Mouse (Mus musculus) midbrain, embryonic 12.5 days (tissue): ENCODE measurements around the gene 4930502E18Rik. TPM values are rescaled to one million over a fixed set of nuclear protein-coding genes. Genes with fewer than 3 reads are reported as not detected.

ENCODE experiments used
- ATAC-seq: fragments of 200-750 bp; cut with Nextera tagmentation; 2 replicates; pipeline ENCODE4 v1.8.0; 2017; ENCODE audit warnings: low read depth, moderate TSS enrichment, moderate library complexity; ENCODE audit not compliant: low FRiP score
- H3K27ac ChIP-seq: fragments of 300-500 bp; sonication (generic); replicated peaks from 2 replicates; pipeline ENCODE4 v1.5.1; 2016; ENCODE audit warnings: mild to moderate bottlenecking
- H3K27me3 ChIP-seq: fragments of 300-500 bp; sonication (generic); 2 replicates; pipeline ENCODE4 v1.6.1; 2016; ENCODE audit warnings: mild to moderate bottlenecking
- H3K36me3 ChIP-seq: fragments of 300-500 bp; sonication (generic); 2 replicates; pipeline ENCODE4 v1.6.1; 2016
- H3K4me1 ChIP-seq: fragments of 300-500 bp; sonication (generic); 2 replicates; pipeline ENCODE4 v1.6.1; 2016
- H3K4me2 ChIP-seq: fragments of 300-500 bp; sonication (generic); replicated peaks from 2 replicates; pipeline ENCODE4 v1.6.1; 2016; ENCODE audit warnings: mild to moderate bottlenecking, moderate library complexity
- H3K4me3 ChIP-seq: fragments of 300-500 bp; sonication (generic); 2 replicates; pipeline ENCODE4 v1.5.1; 2016; ENCODE audit warnings: mild to moderate bottlenecking
- H3K9ac ChIP-seq: fragments of 300-500 bp; sonication (generic); replicated peaks from 2 replicates; pipeline ENCODE4 v1.6.1; 2016; ENCODE audit warnings: mild to moderate bottlenecking, moderate library complexity
- H3K9me3 ChIP-seq: fragments of 300-500 bp; sonication (generic); 2 replicates; pipeline ENCODE4 v1.6.1; 2016; ENCODE audit warnings: mild to moderate bottlenecking
- WGBS: fragments of 180-500 bp; shearing (Covaris S2); methylation state at CpG from one replicate; pipeline ENCODE4 v1.1.7; 2016; 5-methylcytosine and 5-hydroxymethylcytosine counted together
- polyA plus RNA-seq: library from polyadenylated mRNA; unstranded; fragments of >200 nt; fragmentation: Nextera tagmentation; extraction: Ambion mirVana; gene quantifications from 2 replicates; pipeline ENCODE4 v1.2.1, GENCODE M21; 2016

4930502E18Rik gene
- polyA plus RNA-seq, 1 experiment from 2014 or later: 0.13 TPM

- no peaks in the 10 kb centered on the region for H3K36me3 ChIP-seq
- H3K27me3 ChIP-seq: no peaks in the 10 kb centered on the region
- no peaks in the 10 kb centered on the region for H3K4me1 ChIP-seq
- WGBS: 96% methylated on average over 1 of the region's 1 CpGs
- H3K9ac ChIP-seq: no peak overlapping the region
- H3K4me2 ChIP-seq: no peak overlapping the region
- ATAC-seq: no peak
- peaks cover 7% of the 10 kb centered on the region; the same call in 1 of the 2 replicates for H3K9me3 ChIP-seq
- H3K4me3 ChIP-seq: no peak overlapping the region
- H3K27ac ChIP-seq: no peak overlapping the region
Observed at GRCm38 (mm10) chrX:53752851-53753250, 28.2 kb downstream of the 4930502E18Rik start.

GRCm38 (mm10) chrX:53757736-53758135 is 33.1 kb downstream of the 4930502E18Rik start, which contains the start of gene 1700013H16Rik:
Gene 1700013H16Rik, minus strand, starts transcription at chrX:53757831.
- H3K36me3 ChIP-seq: no peaks in the 10 kb centered on the region
- H3K9me3 ChIP-seq: peaks cover 7% of the 10 kb centered on the region; the same call in 1 of the 2 replicates
- no peak within 1 kb of the TSS for H3K27ac ChIP-seq
- ATAC-seq: no peak
- no peak within 1 kb of the TSS for H3K4me3 ChIP-seq
- WGBS: 92% methylated on average over 16 of the region's 16 CpGs
- no peak within 1 kb of the TSS for H3K9ac ChIP-seq
- no peak within 1 kb of the TSS for H3K4me2 ChIP-seq
- no peaks in the 10 kb centered on the region for H3K27me3 ChIP-seq
- no peaks in the 10 kb centered on the region for H3K4me1 ChIP-seq

DNA sequence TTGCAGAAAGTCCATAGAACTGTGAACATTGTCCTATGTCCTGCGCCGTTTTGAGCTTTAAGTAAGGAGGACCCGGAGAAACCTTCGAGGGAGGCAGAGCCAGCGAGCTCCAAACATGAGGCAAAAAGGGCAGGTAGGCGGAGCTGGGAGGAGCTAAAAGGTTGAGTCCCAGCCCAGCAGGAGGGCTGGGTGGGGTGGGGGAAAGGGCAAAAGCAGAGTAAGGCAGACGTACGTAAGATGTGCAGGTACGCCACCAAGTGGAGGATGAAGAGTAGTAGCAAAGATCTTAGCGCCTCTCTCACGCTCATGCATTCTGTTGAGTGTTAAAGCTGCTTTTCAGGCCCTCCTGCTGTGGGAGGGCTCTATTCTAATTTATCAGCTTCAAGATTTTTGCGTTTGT is 51.6 kb downstream of the 4930502E18Rik start, which contains the start of gene Zfp36l3:
Gene Zfp36l3 (minus strand): TSS at position 119 of the 400 bp plus-strand sequence.
- no peak for ATAC-seq
- Histone ChIP-seq H3K4me1 (no peaks in the 10 kb centered on the region), H3K9ac (no peak within 1 kb of the TSS), H3K4me2 (no peak within 1 kb of the TSS), H3K36me3 (no peaks in the 10 kb centered on the region), H3K27ac (no peak within 1 kb of the TSS), H3K9me3 (no peaks in the 10 kb centered on the region), H3K27me3 (no peaks in the 10 kb centered on the region), H3K4me3 (no peak within 1 kb of the TSS)
- WGBS: 93% methylated on average over 12 of the region's 12 CpGs

Other genes with a start within 250 kb of the 4930502E18Rik start
- 78.1 and 88.7 TPM in 2 replicates for gene Rtl8c, start 116.8 kb upstream of the 4930502E18Rik start, polyA plus RNA-seq
- not detected in 2 replicates for gene Gm14597, start 115.8 kb upstream of the 4930502E18Rik start, polyA plus RNA-seq
- 109 and 113 TPM in 2 replicates for gene Rtl8a, start 81.1 kb upstream of the 4930502E18Rik start, polyA plus RNA-seq
- gene Rtl8b, start 54.4 kb upstream of the 4930502E18Rik start, polyA plus RNA-seq: 95.3 and 98.2 TPM in 2 replicates
- gene 1700013H16Rik, start 33.0 kb downstream of the 4930502E18Rik start, polyA plus RNA-seq: not detected in 2 replicates
- gene Zfp36l3, start 51.6 kb downstream of the 4930502E18Rik start, polyA plus RNA-seq: not detected in 2 replicates
- 2.4 and 3.3 TPM in 2 replicates for gene Xlr, start 72.9 kb downstream of the 4930502E18Rik start, polyA plus RNA-seq